Mouse (Mus musculus): Measurements from ENCODE around the gene Rreb1. TPM values are rescaled to one million over a fixed set of nuclear protein-coding genes. Genes with fewer than 3 reads are reported as not detected.

Rreb1 gene
- polyA plus RNA-seq, 1 experiment from 2014 or later: 14.1 TPM

GRCm38 (mm10) chr13:37918336-37919261 lies 140.4 kb downstream of the Rreb1 start:
- ATAC-seq (ENCODE audit: insufficient read depth, low FRiP score): no peak; the same call in 1 of the 2 replicates
- Histone ChIP-seq H3K9me3 (replicated peaks; ENCODE audit: control insufficient read depth, low read length) (no peaks in the 10 kb centered on the region), H3K4me3 (replicated peaks; ENCODE audit: low read length) (no peak overlapping the region), H3K27me3 (ENCODE audit: control insufficient read depth, insufficient read depth, low read length) (no peaks in the 10 kb centered on the region), H3K36me3 (ENCODE audit: control insufficient read depth, insufficient read depth, low read length) (peaks cover 11% of the 10 kb centered on the region), H3K9ac (ENCODE audit: low read length) (no peak overlapping the region), H3K4me2 (ENCODE audit: low read depth, low read length) (no peak overlapping the region), H3K4me1 (ENCODE audit: control insufficient read depth, insufficient read depth, low read length) (no peaks in the 10 kb centered on the region), H3K27ac (ENCODE audit: low read length) (no peak overlapping the region)
- WGBS: 80% methylated on average over 15 of the region's 15 CpGs

GRCm38 (mm10) chr13:37919711-37920277 lies 141.6 kb downstream of the Rreb1 start:
- WGBS: 84% methylated on average over 3 of the region's 3 CpGs

GRCm38 (mm10) chr13:37920727-37921126 lies 142.5 kb downstream of the Rreb1 start:
- Histone ChIP-seq H3K27me3 (ENCODE audit: control insufficient read depth, insufficient read depth, low read length) (no peaks in the 10 kb centered on the region), H3K36me3 (ENCODE audit: control insufficient read depth, insufficient read depth, low read length) (peaks cover 11% of the 10 kb centered on the region), H3K9ac (ENCODE audit: low read length) (no peak overlapping the region), H3K9me3 (replicated peaks; ENCODE audit: control insufficient read depth, low read length) (no peaks in the 10 kb centered on the region), H3K27ac (ENCODE audit: low read length) (no peak overlapping the region), H3K4me2 (ENCODE audit: low read depth, low read length) (no peak overlapping the region), H3K4me3 (replicated peaks; ENCODE audit: low read length) (no peak overlapping the region), H3K4me1 (ENCODE audit: control insufficient read depth, insufficient read depth, low read length) (no peaks in the 10 kb centered on the region)
- WGBS: 63% methylated on average over 2 of the region's 2 CpGs
- no peak for ATAC-seq (ENCODE audit: insufficient read depth, low FRiP score)

More at GRCm38 (mm10) chr13:37919711-37920277, 141.6 kb downstream of the Rreb1 start:
- H3K4me2 ChIP-seq (ENCODE audit: low read depth, low read length): no peak overlapping the region
- no peaks in the 10 kb centered on the region for H3K4me1 ChIP-seq (ENCODE audit: control insufficient read depth, insufficient read depth, low read length)
- no peaks in the 10 kb centered on the region for H3K27me3 ChIP-seq (ENCODE audit: control insufficient read depth, insufficient read depth, low read length)
- no peaks in the 10 kb centered on the region for H3K9me3 ChIP-seq (replicated peaks; ENCODE audit: control insufficient read depth, low read length)
- no peak overlapping the region for H3K27ac ChIP-seq (ENCODE audit: low read length)
- no peak overlapping the region for H3K9ac ChIP-seq (ENCODE audit: low read length)
- no peak for ATAC-seq (ENCODE audit: insufficient read depth, low FRiP score)
- no peak overlapping the region for H3K4me3 ChIP-seq (replicated peaks; ENCODE audit: low read length)
- H3K36me3 ChIP-seq (ENCODE audit: control insufficient read depth, insufficient read depth, low read length): peaks cover 11% of the 10 kb centered on the region

- no peak for ATAC-seq (ENCODE audit: insufficient read depth, low FRiP score)
- 88% methylated on average over 4 of the region's 4 CpGs for WGBS
- H3K36me3 ChIP-seq (ENCODE audit: control insufficient read depth, insufficient read depth, low read length): 0 out of 2 replicates have a peak, but pooled peaks cover 2% of the 10 kb centered on the region
Observed at GRCm38 (mm10) chr13:37923091-37923490, 144.9 kb downstream of the Rreb1 start.

GRCm38 (mm10) chr13:37923643-37924460 lies 145.7 kb downstream of the Rreb1 start:
- 76% methylated on average over 10 of the region's 10 CpGs for WGBS
- 0 out of 2 replicates have a peak, but pooled peaks cover 4% of the 10 kb centered on the region for H3K36me3 ChIP-seq (ENCODE audit: control insufficient read depth, insufficient read depth, low read length)
- no peak overlapping the region for H3K9ac ChIP-seq (ENCODE audit: low read length)
- H3K4me1 ChIP-seq (ENCODE audit: control insufficient read depth, insufficient read depth, low read length): no peaks in the 10 kb centered on the region
- no peaks in the 10 kb centered on the region for H3K9me3 ChIP-seq (replicated peaks; ENCODE audit: control insufficient read depth, low read length)
- no peaks in the 10 kb centered on the region for H3K27me3 ChIP-seq (ENCODE audit: control insufficient read depth, insufficient read depth, low read length)
- ATAC-seq (ENCODE audit: insufficient read depth, low FRiP score): no peak
- no peak overlapping the region for H3K4me3 ChIP-seq (replicated peaks; ENCODE audit: low read length)
- H3K4me2 ChIP-seq (ENCODE audit: low read depth, low read length): no peak overlapping the region
- no peak overlapping the region for H3K27ac ChIP-seq (ENCODE audit: low read length)

More at GRCm38 (mm10) chr13:37923091-37923490, 144.9 kb downstream of the Rreb1 start:
- Histone ChIP-seq H3K4me2 (ENCODE audit: low read depth, low read length) (no peak overlapping the region), H3K27me3 (ENCODE audit: control insufficient read depth, insufficient read depth, low read length) (no peaks in the 10 kb centered on the region), H3K4me1 (ENCODE audit: control insufficient read depth, insufficient read depth, low read length) (no peaks in the 10 kb centered on the region), H3K9me3 (replicated peaks; ENCODE audit: control insufficient read depth, low read length) (no peaks in the 10 kb centered on the region), H3K9ac (ENCODE audit: low read length) (no peak overlapping the region), H3K4me3 (replicated peaks; ENCODE audit: low read length) (no peak overlapping the region), H3K27ac (ENCODE audit: low read length) (no peak overlapping the region)

GRCm38 (mm10) chr13:37924461-37924948 lies 146.3 kb downstream of the Rreb1 start:
- 0 out of 2 replicates have a peak, but pooled peaks cover 7% of the 10 kb centered on the region for H3K36me3 ChIP-seq (ENCODE audit: control insufficient read depth, insufficient read depth, low read length)
- no peaks in the 10 kb centered on the region for H3K9me3 ChIP-seq (replicated peaks; ENCODE audit: control insufficient read depth, low read length)
- H3K9ac ChIP-seq (ENCODE audit: low read length): no peak overlapping the region
- 64% methylated on average over 4 of the region's 4 CpGs for WGBS
- H3K4me2 ChIP-seq (ENCODE audit: low read depth, low read length): no peak overlapping the region
- ATAC-seq (ENCODE audit: insufficient read depth, low FRiP score): no peak
- H3K4me1 ChIP-seq (ENCODE audit: control insufficient read depth, insufficient read depth, low read length): no peaks in the 10 kb centered on the region
- H3K27ac ChIP-seq (ENCODE audit: low read length): no peak overlapping the region
- H3K4me3 ChIP-seq (replicated peaks; ENCODE audit: low read length): no peak overlapping the region
- H3K27me3 ChIP-seq (ENCODE audit: control insufficient read depth, insufficient read depth, low read length): no peaks in the 10 kb centered on the region

- 90% methylated on average over 3 of the region's 3 CpGs for whole genome bisulfite sequencing
- no peak overlapping the region for H3K27ac ChIP-seq (ENCODE audit: low read length)
- no peaks in the 10 kb centered on the region for H3K27me3 ChIP-seq (ENCODE audit: control insufficient read depth, insufficient read depth, low read length)
- peaks cover 19% of the 10 kb centered on the region for H3K36me3 ChIP-seq (ENCODE audit: control insufficient read depth, insufficient read depth, low read length)
- no peaks in the 10 kb centered on the region for H3K4me1 ChIP-seq (ENCODE audit: control insufficient read depth, insufficient read depth, low read length)
- H3K4me3 ChIP-seq (replicated peaks; ENCODE audit: low read length): no peak overlapping the region
- no peak overlapping the region for H3K4me2 ChIP-seq (ENCODE audit: low read depth, low read length)
- no peaks in the 10 kb centered on the region for H3K9me3 ChIP-seq (replicated peaks; ENCODE audit: control insufficient read depth, low read length)
- ATAC-seq (ENCODE audit: insufficient read depth, low FRiP score): no peak
- no peak overlapping the region for H3K9ac ChIP-seq (ENCODE audit: low read length)
Observed at GRCm38 (mm10) chr13:37926394-37926793, 148.2 kb downstream of the Rreb1 start.

- 90% methylated on average over 17 of the region's 17 CpGs for WGBS
- Histone ChIP-seq H3K4me2 (ENCODE audit: low read depth, low read length) (no peak overlapping the region), H3K4me1 (ENCODE audit: control insufficient read depth, insufficient read depth, low read length) (no peaks in the 10 kb centered on the region), H3K4me3 (replicated peaks; ENCODE audit: low read length) (no peak overlapping the region), H3K9me3 (replicated peaks; ENCODE audit: control insufficient read depth, low read length) (no peaks in the 10 kb centered on the region), H3K9ac (ENCODE audit: low read length) (no peak overlapping the region), H3K36me3 (ENCODE audit: control insufficient read depth, insufficient read depth, low read length) (peaks cover 26% of the 10 kb centered on the region), H3K27ac (ENCODE audit: low read length) (no peak overlapping the region), H3K27me3 (ENCODE audit: control insufficient read depth, insufficient read depth, low read length) (no peaks in the 10 kb centered on the region)
- ATAC-seq (ENCODE audit: insufficient read depth, low FRiP score): no peak
Observed at GRCm38 (mm10) chr13:37929532-37929931, 151.3 kb downstream of the Rreb1 start.

Data from stomach, embryonic 16.5 days (tissue).